Mouse (Mus musculus) bone marrow, adult 2 months (tissue): Measurements from ENCODE around the gene Serpinb5. TPM values are rescaled to one million over a fixed set of nuclear protein-coding genes. Genes with fewer than 3 reads are reported as not detected.

Experiments
- H3K27ac ChIP-seq: fragments of 200-500 bp; 2 replicates; pipeline ENCODE4 v1.5.1; 2012; ENCODE audit warnings: low read depth, mild to moderate bottlenecking, control low read depth, inconsistent platforms, low read length; ENCODE audit not compliant: control insufficient read depth, poor library complexity, insufficient read depth
- H3K4me1 ChIP-seq: fragments of 200-500 bp; 2 replicates; pipeline ENCODE4 v1.6.1; 2011; ENCODE audit warnings: low read length; ENCODE audit not compliant: control insufficient read depth, insufficient read depth
- H3K4me3 ChIP-seq: fragments of 200-500 bp; replicated peaks from 2 replicates; pipeline ENCODE3; 2011; ENCODE audit warnings: mild to moderate bottlenecking, low read depth, low read length, control low read depth; ENCODE audit not compliant: control insufficient read depth
- CTCF ChIP-seq: fragments of 200-500 bp; IDR thresholded peaks from 2 replicates; pipeline ENCODE4 v1.5.1; 2011; ENCODE audit warnings: low read length, control low read depth; ENCODE audit not compliant: control insufficient read depth, insufficient read depth
- POLR2A ChIP-seq: fragments of 200-500 bp; IDR thresholded peaks from 2 replicates; pipeline ENCODE4 v1.6.1; 2011; ENCODE audit warnings: low read depth, mild to moderate bottlenecking, control low read depth, low read length, borderline replicate concordance; ENCODE audit not compliant: control insufficient read depth
- WGBS: fragments of 180-500 bp; shearing (Covaris S2); methylation state at CpG from one replicate; pipeline ENCODE4 v1.1.7; 2018; 5-methylcytosine and 5-hydroxymethylcytosine counted together
- polyA plus RNA-seq: library from polyadenylated mRNA; stranded (reverse); fragments of >200 nt; gene quantifications from 2 replicates; pipeline ENCODE4 v1.2.4, GENCODE M21; 2011; ENCODE audit warnings: low replicate concordance; ENCODE audit not compliant: missing spikeins, insufficient read depth, insufficient read length

Serpinb5 gene
- polyA plus RNA-seq, 1 experiment, result not detected

DNA sequence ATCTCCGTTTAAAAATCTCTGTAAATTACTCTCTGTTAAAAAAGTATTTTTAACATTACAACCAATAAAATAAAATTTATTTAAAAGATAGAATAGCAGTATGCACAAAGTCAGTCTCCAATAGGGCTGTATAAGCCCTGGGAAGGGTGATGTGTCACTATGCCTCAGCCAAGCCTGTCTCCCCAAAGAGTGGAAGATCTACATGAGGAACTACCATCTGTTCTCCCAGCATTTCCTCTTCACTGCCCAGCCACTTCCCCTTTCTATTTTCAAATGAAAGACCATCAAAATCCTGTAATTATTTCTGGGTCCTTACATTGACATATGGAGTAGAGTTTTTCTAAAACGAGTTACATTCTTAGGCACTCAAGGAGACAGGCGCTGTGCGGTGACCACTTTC lies 71.0 kb downstream of the Serpinb5 start:
- TF ChIP-seq CTCF (no peak), POLR2A (no peak)
- H3K4me1 ChIP-seq, result no peaks in the 10 kb centered on the region; the same call in 1 of the 2 replicates
- no peak overlapping the region for H3K27ac ChIP-seq
- no peak overlapping the region for H3K4me3 ChIP-seq
- 7% methylated on average over 4 of the region's 4 CpGs for WGBS

Other genes starting within 250 kb of the Serpinb5 start
- 7.9 and 14.4 TPM in 2 replicates for gene Bcl2, start 146.9 kb upstream of the Serpinb5 start, polyA plus RNA-seq
- 4.2 and 6.4 TPM in 2 replicates for gene Kdsr, start 101.4 kb upstream of the Serpinb5 start, polyA plus RNA-seq
- 12.7 and 19.0 TPM in 2 replicates for gene Vps4b, start 64.4 kb upstream of the Serpinb5 start, polyA plus RNA-seq
- not detected in 2 replicates for gene Serpinb12, start 73.3 kb downstream of the Serpinb5 start, polyA plus RNA-seq
- not detected in 2 replicates for gene Serpinb13, start 119.8 kb downstream of the Serpinb5 start, polyA plus RNA-seq
- not detected in 2 replicates for gene Serpinb3a, start 191.1 kb downstream of the Serpinb5 start, polyA plus RNA-seq
- gene Serpinb3d, start 222.3 kb downstream of the Serpinb5 start, polyA plus RNA-seq, result not detected in 2 replicates